Mouse (Mus musculus) MEL (cell line): ENCODE results near the gene Klhl30. TPM values are rescaled to one million over a fixed set of nuclear protein-coding genes. Genes with fewer than 3 reads are reported as not detected.

Source experiments
- DNase-seq: peaks from one replicate; pipeline ENCODE4 v3.0.0; 2011; ENCODE audit warnings: low read depth, low spot score
- H3K27ac ChIP-seq: 2 replicates; pipeline ENCODE4 v1.5.1; 2012; ENCODE audit warnings: low read depth, mild to moderate bottlenecking, control low read depth, low read length, moderate library complexity; ENCODE audit not compliant: control insufficient read depth
- H3K27me3 ChIP-seq, 2 experiments: fragments of 150-350 bp in 1 of 2; sonication (generic) in 1 of 2; 2 replicates each; pipeline ENCODE4 v1.6.1; 2012; ENCODE audit warnings: low read length in 2 of 2, mild to moderate bottlenecking in 2 of 2, improper control_type of control experiment in 1 of 2, moderate library complexity in 1 of 2; ENCODE audit not compliant: insufficient read depth in 2 of 2, control insufficient read depth in 1 of 2
- H3K36me3 ChIP-seq, 2 experiments: 2 replicates each; pipeline ENCODE4 v1.6.1; 2012 to 2014; ENCODE audit warnings: low read length in 2 of 2, improper control_type of control experiment in 1 of 2, inconsistent platforms in 1 of 2, mild to moderate bottlenecking in 1 of 2; ENCODE audit not compliant: insufficient read depth in 2 of 2, control insufficient read depth in 1 of 2
- H3K4me1 ChIP-seq, 2 experiments: fragments of 150-350 bp in 1 of 2; sonication (generic) in 1 of 2; 2 replicates each; pipeline ENCODE4 v1.6.1; 2012; ENCODE audit warnings: low read length in 2 of 2, improper control_type of control experiment in 1 of 2, mild to moderate bottlenecking in 1 of 2; ENCODE audit not compliant: insufficient read depth in 2 of 2, control insufficient read depth in 1 of 2
- H3K4me3 ChIP-seq, 2 experiments: fragments of 150-350 bp in 1 of 2; sonication (generic) in 1 of 2; 2 replicates each; pipeline ENCODE4 v1.5.1; 2012; ENCODE audit warnings: low read depth in 2 of 2, low read length in 2 of 2, mild to moderate bottlenecking in 2 of 2, moderate library complexity in 2 of 2, control low read depth in 1 of 2, improper control_type of control experiment in 1 of 2; ENCODE audit not compliant: control insufficient read depth in 1 of 2, insufficient read depth in 1 of 2
- H3K79me2 ChIP-seq: 2 replicates; pipeline ENCODE4 v1.6.1; 2012; ENCODE audit warnings: mild to moderate bottlenecking, low read length, moderate library complexity; ENCODE audit not compliant: control insufficient read depth, poor library complexity, insufficient read depth
- H3K9ac ChIP-seq: 2 replicates; pipeline ENCODE4 v1.6.1; 2012; ENCODE audit warnings: low read depth, mild to moderate bottlenecking, control low read depth, low read length, moderate library complexity; ENCODE audit not compliant: control insufficient read depth, poor library complexity, severe bottlenecking
- H3K9me3 ChIP-seq: fragments of 150-350 bp; sonication (generic); replicated peaks from 2 replicates; pipeline ENCODE4 v1.6.1; 2012; ENCODE audit warnings: mild to moderate bottlenecking, low read length, improper control_type of control experiment, moderate library complexity; ENCODE audit not compliant: insufficient read depth
- E2F4 ChIP-seq: IDR thresholded peaks from 2 replicates; pipeline ENCODE4 v1.6.1; 2011; ENCODE audit warnings: low read depth, low read length, improper control_type of control experiment, borderline replicate concordance
- MAX ChIP-seq: IDR thresholded peaks from 2 replicates; pipeline ENCODE4 v1.6.1; 2011; ENCODE audit warnings: low read length, improper control_type of control experiment
- MAZ ChIP-seq: IDR thresholded peaks from 2 replicates; pipeline ENCODE4 v1.6.1; 2012; ENCODE audit warnings: low read depth, mild to moderate bottlenecking, inconsistent platforms, low read length, improper control_type of control experiment
- MYC ChIP-seq: IDR thresholded peaks from 2 replicates; pipeline ENCODE4 v1.6.1; 2011; ENCODE audit warnings: low read depth, mild to moderate bottlenecking, low read length, improper control_type of control experiment, moderate library complexity
- NELFE ChIP-seq: IDR thresholded peaks from 2 replicates; pipeline ENCODE4 v1.6.1; 2011; ENCODE audit warnings: low read depth, low read length, improper control_type of control experiment
- POLR2AphosphoS5 ChIP-seq: IDR thresholded peaks from 2 replicates; pipeline ENCODE4 v1.6.1; 2012; ENCODE audit warnings: low read depth, borderline replicate concordance, mild to moderate bottlenecking, inconsistent platforms, low read length, moderate library complexity, mixed read lengths
- RAD21 ChIP-seq: IDR thresholded peaks from 2 replicates; pipeline ENCODE4 v1.6.1; 2011; ENCODE audit warnings: mild to moderate bottlenecking, low read depth, low read length, improper control_type of control experiment
- SMC3 ChIP-seq: IDR thresholded peaks from 2 replicates; pipeline ENCODE4 v1.6.1; 2011; ENCODE audit warnings: low read depth, low read length, improper control_type of control experiment
- TAL1 ChIP-seq: IDR thresholded peaks from 2 replicates; pipeline ENCODE4 v1.6.1; 2012; ENCODE audit warnings: mild to moderate bottlenecking, inconsistent platforms, low read length, moderate library complexity, mixed read lengths
- USF2 ChIP-seq, 2 experiments: IDR thresholded peaks; 2 replicates each; pipeline ENCODE4 v1.6.1; 2011 to 2012; ENCODE audit warnings: improper control_type of control experiment in 2 of 2, low read length in 2 of 2, borderline replicate concordance in 1 of 2, inconsistent platforms in 1 of 2, low read depth in 1 of 2, mild to moderate bottlenecking in 1 of 2; ENCODE audit not compliant: insufficient read depth in 1 of 2
- polyA plus RNA-seq, 2 experiments: library from polyadenylated mRNA; stranded (reverse) in 1 of 2; unstranded in 1 of 2; fragments of >175 nt in 1 of 2; fragments of >200 nt in 1 of 2; gene quantifications; 2 replicates each; pipeline versions ENCODE4 v1.2.1 to v1.2.4; 2012; ENCODE audit warnings: low replicate concordance in 2 of 2, low read depth in 1 of 2; ENCODE audit not compliant: insufficient read length in 2 of 2, insufficient read depth in 1 of 2, missing spikeins in 1 of 2
- total RNA-seq: library from RNA; depleted of rRNA; stranded (reverse); fragments of 300-350 nt; gene quantifications from 2 replicates; pipeline ENCODE4 v1.2.3, GENCODE M21; 2012

Klhl30 gene
- total and polyA plus RNA-seq, 3 experiments, result not detected

- H3K27me3 ChIP-seq, result no peaks in the 10 kb centered on the region
- no peak overlapping the region for H3K9ac ChIP-seq
- DNase-seq, result no peak
- no peak overlapping the region for H3K4me3 ChIP-seq
- no peak overlapping the region for H3K27ac ChIP-seq
- H3K36me3 ChIP-seq, result peaks cover 0 to 3% of the 10 kb centered on the region in 2 experiments; a peak in 2 of 4 replicates
- H3K79me2 ChIP-seq, result no peaks in the 10 kb centered on the region
- H3K4me1 ChIP-seq, result peaks cover 2 to 15% of the 10 kb centered on the region in 2 experiments
- TF ChIP-seq RAD21 (no peak), TAL1 (no peak), MYC (no peak)
- H3K9me3 ChIP-seq, result no peaks in the 10 kb centered on the region
Observed at GRCm38 (mm10) chr1:91324646-91325045, 26.2 kb upstream of the Klhl30 start.

GRCm38 (mm10) chr1:91325488-91326042 is 25.3 kb upstream of the Klhl30 start:
- Histone ChIP-seq H3K4me1 (peaks cover 2 to 15% of the 10 kb centered on the region in 2 experiments), H3K27me3 (no peaks in the 10 kb centered on the region), H3K4me3 (peak overlapping the region; percentile 20 to 46), H3K9ac (peak overlapping the region; percentile 3; the same call in 1 of the 2 replicates), H3K79me2 (no peaks in the 10 kb centered on the region), H3K36me3 (peaks cover 0 to 3% of the 10 kb centered on the region in 2 experiments; a peak in 2 of 4 replicates), H3K9me3 (no peaks in the 10 kb centered on the region), H3K27ac (no peak overlapping the region)
- peak; percentile 18 for DNase-seq
- TF ChIP-seq USF2 (IDR thresholded peaks at IDR 0.05; ENCODE audit: borderline replicate concordance in 1 of 2, insufficient read depth in 1 of 2, low read depth in 1 of 2, low read length in 2 of 2) (no peak), MAZ (peak; percentile 65; the same call in 1 of the 2 replicates), MAX (no peak)

DNA sequence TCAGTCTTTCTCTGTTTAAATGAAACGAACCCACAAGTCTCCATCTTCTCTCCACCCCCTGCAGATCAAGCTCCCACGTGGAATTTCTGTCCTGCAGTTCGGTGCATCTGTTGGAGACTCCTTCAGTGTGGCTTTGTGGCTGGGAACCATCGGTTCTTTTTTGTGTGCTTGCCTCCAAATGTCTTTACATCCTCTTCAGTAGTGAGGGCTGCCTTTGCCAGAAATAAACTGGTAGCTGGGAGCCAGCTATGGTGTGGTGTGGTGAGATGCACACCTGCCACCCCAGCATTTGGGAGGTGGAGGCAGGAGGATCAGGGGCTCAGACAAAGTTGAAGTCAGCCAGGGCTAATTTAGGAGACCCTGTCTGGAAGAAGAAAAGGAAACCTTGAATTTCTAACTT is 18.7 kb upstream of the Klhl30 start:
- no peaks in the 10 kb centered on the region for H3K27me3 ChIP-seq
- H3K9me3 ChIP-seq, result no peaks in the 10 kb centered on the region
- peaks cover 0 to 6% of the 10 kb centered on the region in 2 experiments; a peak in 1 of 4 replicates for H3K4me1 ChIP-seq
- H3K9ac ChIP-seq, result no peak overlapping the region
- TF ChIP-seq E2F4 (no peak), SMC3 (no peak), RAD21 (no peak), POLR2AphosphoS5 (no peak), NELFE (no peak)
- no peaks in the 10 kb centered on the region; a peak in 1 of 4 replicates for H3K36me3 ChIP-seq
- no peaks in the 10 kb centered on the region for H3K79me2 ChIP-seq
- no peak for DNase-seq
- no peak overlapping the region for H3K4me3 ChIP-seq
- H3K27ac ChIP-seq, result no peak overlapping the region
